Mouse (Mus musculus) liver, embryonic 16.5 days (tissue): ENCODE data around the gene Olfr395. TPM values are rescaled to one million over a fixed set of nuclear protein-coding genes. Genes with fewer than 3 reads are reported as not detected.
"Not testable (repeated sequence)": the region's sequence is repeated elsewhere in the genome, so short reads cannot be mapped to it uniquely, and the experiment has no call there.

Source experiments
- ATAC-seq: fragments of 200-750 bp; cut with Nextera tagmentation; 2 replicates; pipeline ENCODE4 v1.8.0; 2017; ENCODE audit warnings: low read depth, mild to moderate bottlenecking, moderate number of reproducible peaks, moderate library complexity
- H3K27ac ChIP-seq: fragments of 300-500 bp; sonication (generic); 2 replicates; pipeline ENCODE4 v1.5.1; 2014; ENCODE audit warnings: mild to moderate bottlenecking, low read length
- H3K27me3 ChIP-seq: fragments of 300-500 bp; sonication (generic); 2 replicates; pipeline ENCODE4 v1.6.1; 2014; ENCODE audit warnings: low read depth, low read length, mixed read lengths; ENCODE audit not compliant: control insufficient read depth, insufficient read depth
- H3K36me3 ChIP-seq: fragments of 300-500 bp; sonication (generic); 2 replicates; pipeline ENCODE4 v1.6.1; 2014; ENCODE audit warnings: mild to moderate bottlenecking; ENCODE audit not compliant: control insufficient read depth, insufficient read depth
- H3K4me1 ChIP-seq: fragments of 300-500 bp; sonication (generic); 2 replicates; pipeline ENCODE4 v1.6.1; 2014; ENCODE audit warnings: low read depth, low read length, mixed read lengths; ENCODE audit not compliant: control insufficient read depth
- H3K4me2 ChIP-seq: fragments of 300-500 bp; sonication (generic); 2 replicates; pipeline ENCODE4 v1.6.1; 2014; ENCODE audit warnings: low read depth, low read length, mixed read lengths
- H3K4me3 ChIP-seq: fragments of 300-500 bp; sonication (generic); 2 replicates; pipeline ENCODE4 v1.5.1; 2014; ENCODE audit warnings: low read depth, mild to moderate bottlenecking, low read length
- H3K9ac ChIP-seq: fragments of 300-500 bp; sonication (generic); 2 replicates; pipeline ENCODE4 v1.6.1; 2014; ENCODE audit warnings: low read depth, low read length
- H3K9me3 ChIP-seq: fragments of 300-500 bp; sonication (generic); replicated peaks from 2 replicates; pipeline ENCODE4 v1.6.1; 2016; ENCODE audit warnings: low read length; ENCODE audit not compliant: control insufficient read depth
- WGBS: fragments of 180-500 bp; shearing (Covaris S2); extraction: QIAGEN DNeasy Blood & Tissue Kit; methylation state at CpG from one replicate; pipeline ENCODE4 v1.1.7; 2014; ENCODE audit not compliant: insufficient replicate concordance; 5-methylcytosine and 5-hydroxymethylcytosine counted together
- polyA plus RNA-seq: library from polyadenylated mRNA; unstranded; fragments of >200 nt; fragmentation: Nextera tagmentation; extraction: Ambion mirVana; gene quantifications from 2 replicates; pipeline ENCODE4 v1.2.1, GENCODE M21; 2015

Gene Olfr395
- polyA plus RNA-seq, result not detected in 2 replicates

DNA sequence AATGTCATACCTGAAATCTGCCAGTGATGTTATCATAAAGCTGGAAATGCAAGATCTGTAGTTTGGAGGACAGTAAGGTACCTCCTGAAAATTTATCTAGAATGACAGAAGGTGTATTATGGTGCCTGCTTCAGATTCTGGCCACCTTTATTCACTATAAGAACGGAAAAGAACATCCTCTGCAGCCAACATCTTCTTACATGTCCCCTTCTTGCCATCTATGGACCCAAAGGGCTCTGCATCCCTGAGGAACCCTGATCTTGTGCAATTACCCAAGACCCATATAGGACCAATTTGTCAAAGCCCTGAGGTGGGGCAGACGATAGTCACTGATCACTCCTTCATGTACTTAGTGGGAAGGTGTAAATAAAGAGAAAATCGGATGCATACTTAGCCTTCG is at the start of gene Olfr395:
TSS of gene Olfr395 (minus strand) at position 101 of the 400 bp plus-strand sequence.
- WGBS, result 53% methylated on average over 4 of the region's 4 CpGs
- H3K4me3 ChIP-seq, H3K4me1 ChIP-seq, ATAC-seq, H3K9ac ChIP-seq, H3K36me3 ChIP-seq, H3K27me3 ChIP-seq, H3K27ac ChIP-seq, H3K4me2 ChIP-seq, H3K9me3 ChIP-seq: not testable (repeated sequence)

DNA sequence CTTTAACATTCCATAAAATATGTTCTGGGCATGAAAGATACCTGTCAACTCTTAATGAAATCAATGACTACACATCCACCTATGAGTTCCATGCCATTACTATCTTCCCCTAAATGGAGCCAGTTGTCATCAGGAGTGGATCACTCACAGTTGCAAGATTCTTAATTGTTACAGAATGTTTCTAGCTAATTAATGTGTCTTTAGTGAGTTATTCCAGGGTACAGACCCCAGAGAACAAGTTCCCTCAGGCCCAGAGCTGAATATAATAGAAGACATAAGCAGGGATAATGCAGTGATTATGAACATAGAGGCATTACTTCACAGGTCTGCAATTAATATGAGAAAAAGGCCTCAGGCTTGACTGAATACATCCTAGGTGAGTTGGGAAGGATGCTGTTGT is 27.3 kb upstream of the Olfr395 start, which contains the start of gene Olfr23:
TSS of gene Olfr23 (plus strand) at position 301 of the 400 bp plus-strand sequence.
- Histone ChIP-seq H3K4me1 (no peaks in the 10 kb centered on the region), H3K9me3 (no peaks in the 10 kb centered on the region), H3K4me3 (no peak within 1 kb of the TSS), H3K27ac (no peak within 1 kb of the TSS), H3K4me2 (no peak within 1 kb of the TSS), H3K27me3 (no peaks in the 10 kb centered on the region), H3K36me3 (no peaks in the 10 kb centered on the region), H3K9ac (no peak within 1 kb of the TSS)
- no peak for ATAC-seq

DNA sequence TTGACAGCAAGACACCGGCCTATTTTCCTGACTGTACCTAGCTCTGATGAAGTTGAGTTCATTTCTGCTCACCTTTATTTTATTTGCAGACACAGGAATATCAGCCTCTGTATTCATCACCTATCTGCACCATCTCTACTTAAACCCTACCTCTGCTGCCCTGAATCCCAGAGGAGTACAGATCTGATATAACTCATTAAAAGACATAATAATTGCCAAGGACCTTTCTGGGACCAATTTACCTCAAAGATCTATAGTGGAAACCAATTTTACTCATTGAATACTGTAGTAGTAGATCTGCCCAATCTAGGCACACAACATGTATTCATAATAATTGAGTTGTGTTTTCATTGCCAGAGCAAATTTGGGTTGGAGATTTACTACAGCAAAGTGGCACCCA is 18.4 kb downstream of the Olfr395 start, which contains the start of gene Olfr394:
TSS of gene Olfr394 (minus strand) at position 101 of the 400 bp plus-strand sequence.
- WGBS, result 50% methylated on average over 1 of the region's 1 CpGs
- Histone ChIP-seq H3K36me3 (no peaks in the 10 kb centered on the region), H3K4me2 (no peak within 1 kb of the TSS), H3K27me3 (no peaks in the 10 kb centered on the region), H3K27ac (no peak within 1 kb of the TSS), H3K9ac (no peak within 1 kb of the TSS), H3K9me3 (no peaks in the 10 kb centered on the region), H3K4me1 (no peaks in the 10 kb centered on the region), H3K4me3 (no peak within 1 kb of the TSS)
- ATAC-seq, result no peak

Other genes starting within 250 kb of the Olfr395 start
- gene Zfp735, start 220.5 kb downstream of the Olfr395 start, polyA plus RNA-seq, result not detected in 2 replicates
- not detected in 2 replicates for gene Olfr389, start 128.6 kb downstream of the Olfr395 start, polyA plus RNA-seq
- not detected in 2 replicates for gene Olfr390, start 126.3 kb downstream of the Olfr395 start, polyA plus RNA-seq
- not detected in 2 replicates for gene Olfr391-ps, start 106.2 kb downstream of the Olfr395 start, polyA plus RNA-seq
- not detected in 2 replicates for gene Olfr392, start 92.2 kb downstream of the Olfr395 start, polyA plus RNA-seq
- gene Olfr393, start 57.8 kb downstream of the Olfr395 start, polyA plus RNA-seq, result not detected in 2 replicates
- not detected in 2 replicates for gene Olfr394, start 18.5 kb downstream of the Olfr395 start, polyA plus RNA-seq
- gene Olfr23, start 27.4 kb upstream of the Olfr395 start, polyA plus RNA-seq, result not detected in 2 replicates
- not detected in 2 replicates for gene Olfr397, start 51.5 kb upstream of the Olfr395 start, polyA plus RNA-seq
- not detected in 2 replicates for gene Olfr398, start 81.1 kb upstream of the Olfr395 start, polyA plus RNA-seq
- gene Olfr139, start 147.3 kb upstream of the Olfr395 start, polyA plus RNA-seq, result not detected in 2 replicates
- gene Olfr399, start 147.3 kb upstream of the Olfr395 start, polyA plus RNA-seq, result not detected in 2 replicates
- not detected in 2 replicates for gene Zfp616, start 160.7 kb upstream of the Olfr395 start, polyA plus RNA-seq
- not detected in 2 replicates for gene Olfr401, start 204.4 kb upstream of the Olfr395 start, polyA plus RNA-seq
- gene Olfr402, start 244.2 kb upstream of the Olfr395 start, polyA plus RNA-seq, result not detected in 2 replicates